Mouse (Mus musculus): ENCODE results near the gene Tgfa. TPM values are rescaled to one million over a fixed set of nuclear protein-coding genes. Genes with fewer than 3 reads are reported as not detected.

Gene Tgfa
- polyA plus RNA-seq, 1 experiment from 2014 or later, result 2.7 TPM

DNA sequence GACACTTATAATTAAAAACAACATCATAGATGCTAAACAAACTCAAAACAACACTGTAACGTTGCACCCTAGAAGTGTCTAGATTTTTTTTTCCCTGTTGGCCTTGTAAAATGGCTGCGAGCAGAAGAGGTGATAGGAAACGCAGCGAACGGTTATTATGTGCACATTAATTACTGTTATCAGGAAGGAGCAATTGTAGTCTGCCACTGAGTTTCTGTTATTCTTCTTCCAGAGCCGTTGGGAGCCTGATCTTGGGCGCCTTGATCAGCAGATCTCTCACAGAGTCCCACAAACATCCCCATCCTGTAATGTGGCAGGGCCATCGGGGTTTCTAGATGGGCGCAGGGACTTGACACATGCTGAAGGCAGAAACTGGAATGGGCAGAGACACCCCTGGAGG lies 28.6 kb upstream of the Tgfa start:
- H3K9me3 ChIP-seq, result no peaks in the 10 kb centered on the region
- WGBS, result 77% methylated on average over 9 of the region's 9 CpGs
- H3K27ac ChIP-seq, result no peak overlapping the region
- H3K9ac ChIP-seq, result no peak overlapping the region
- H3K36me3 ChIP-seq, result no peaks in the 10 kb centered on the region
- H3K4me2 ChIP-seq (replicated peaks), result no peak overlapping the region
- no peaks in the 10 kb centered on the region for H3K27me3 ChIP-seq
- no peaks in the 10 kb centered on the region for H3K4me1 ChIP-seq
- no peak overlapping the region for H3K4me3 ChIP-seq
- no peak for ATAC-seq (ENCODE audit: low FRiP score, low read depth)

DNA sequence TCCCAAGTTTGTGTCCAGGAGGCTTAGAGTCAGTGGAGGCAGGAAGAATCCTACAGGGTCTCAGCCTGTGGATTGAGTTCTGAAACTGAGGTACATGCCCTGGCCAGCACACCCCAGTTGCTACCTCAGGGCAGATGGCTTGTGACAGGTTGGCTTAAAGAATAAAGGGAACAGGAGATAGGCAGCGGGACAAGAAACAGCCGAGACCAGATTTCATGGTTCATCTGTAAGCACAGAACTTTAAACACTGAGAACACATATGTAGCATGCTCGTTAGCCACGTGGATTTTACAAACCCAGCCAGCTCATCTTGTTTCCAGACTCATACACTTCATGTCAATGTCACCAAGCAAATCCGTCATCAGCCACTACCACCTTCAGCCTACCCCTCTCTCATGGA lies 27.2 kb upstream of the Tgfa start:
- H3K27me3 ChIP-seq, result no peaks in the 10 kb centered on the region
- H3K4me2 ChIP-seq (replicated peaks), result no peak overlapping the region
- no peak for ATAC-seq (ENCODE audit: low FRiP score, low read depth)
- H3K4me3 ChIP-seq, result no peak overlapping the region
- H3K9me3 ChIP-seq, result no peaks in the 10 kb centered on the region
- H3K27ac ChIP-seq, result no peak overlapping the region
- H3K4me1 ChIP-seq, result no peaks in the 10 kb centered on the region
- H3K9ac ChIP-seq, result no peak overlapping the region
- H3K36me3 ChIP-seq, result no peaks in the 10 kb centered on the region
- 63% methylated on average over 5 of the region's 5 CpGs for WGBS

DNA sequence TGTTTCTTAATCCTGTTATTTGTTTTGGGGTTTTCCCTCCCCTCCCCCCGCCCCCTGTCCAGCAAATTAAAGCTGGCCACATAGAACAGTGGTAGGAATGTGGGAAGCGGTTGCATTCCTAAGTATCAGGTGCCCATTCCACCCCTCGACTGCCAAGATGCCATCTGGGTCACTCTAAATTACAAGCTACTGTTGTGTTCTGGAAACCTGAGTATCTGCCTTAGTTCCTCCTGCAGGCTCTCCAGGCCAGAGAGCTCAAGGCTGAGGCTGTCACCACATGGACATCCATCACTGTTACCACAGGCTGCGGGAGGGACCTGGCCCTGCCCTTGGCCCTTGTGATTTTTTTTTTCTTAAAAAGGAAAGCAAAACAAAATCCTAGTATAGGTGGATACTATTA lies 25.9 kb upstream of the Tgfa start:
- Histone ChIP-seq H3K4me2 (replicated peaks) (no peak overlapping the region), H3K27me3 (no peaks in the 10 kb centered on the region), H3K9me3 (no peaks in the 10 kb centered on the region), H3K4me1 (no peaks in the 10 kb centered on the region), H3K36me3 (no peaks in the 10 kb centered on the region), H3K4me3 (no peak overlapping the region), H3K9ac (no peak overlapping the region), H3K27ac (no peak overlapping the region)
- WGBS, result 42% methylated on average over 4 of the region's 4 CpGs
- ATAC-seq (ENCODE audit: low FRiP score, low read depth), result no peak

DNA sequence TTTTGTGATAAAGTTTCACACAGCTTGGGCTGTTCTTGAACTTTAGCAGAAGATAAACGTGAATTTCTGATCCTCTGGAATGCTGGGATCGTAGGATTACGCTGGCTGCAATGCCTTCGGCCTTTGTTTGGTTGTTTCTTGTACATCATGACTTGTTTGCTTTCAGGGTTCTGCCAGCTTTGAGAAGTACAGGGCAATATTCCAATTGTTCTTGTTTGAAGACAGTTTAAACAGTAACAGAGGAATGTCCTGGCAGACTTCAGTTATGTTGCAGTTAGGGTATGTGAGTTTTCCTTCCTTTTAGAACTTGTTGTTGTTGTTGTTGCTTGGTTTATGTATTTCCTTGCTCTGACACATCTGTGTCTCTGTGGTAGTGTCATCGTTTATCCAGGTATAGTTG lies 18.8 kb upstream of the Tgfa start:
- no peak overlapping the region for H3K9ac ChIP-seq
- no peaks in the 10 kb centered on the region for H3K36me3 ChIP-seq
- no peak for ATAC-seq (ENCODE audit: low FRiP score, low read depth)
- H3K27me3 ChIP-seq, result no peaks in the 10 kb centered on the region
- H3K4me2 ChIP-seq (replicated peaks), result no peak overlapping the region
- H3K4me1 ChIP-seq, result peaks cover 13% of the 10 kb centered on the region
- H3K27ac ChIP-seq, result no peak overlapping the region
- WGBS, result 69% methylated on average over 5 of the region's 5 CpGs
- no peaks in the 10 kb centered on the region for H3K9me3 ChIP-seq
- no peak overlapping the region for H3K4me3 ChIP-seq

DNA sequence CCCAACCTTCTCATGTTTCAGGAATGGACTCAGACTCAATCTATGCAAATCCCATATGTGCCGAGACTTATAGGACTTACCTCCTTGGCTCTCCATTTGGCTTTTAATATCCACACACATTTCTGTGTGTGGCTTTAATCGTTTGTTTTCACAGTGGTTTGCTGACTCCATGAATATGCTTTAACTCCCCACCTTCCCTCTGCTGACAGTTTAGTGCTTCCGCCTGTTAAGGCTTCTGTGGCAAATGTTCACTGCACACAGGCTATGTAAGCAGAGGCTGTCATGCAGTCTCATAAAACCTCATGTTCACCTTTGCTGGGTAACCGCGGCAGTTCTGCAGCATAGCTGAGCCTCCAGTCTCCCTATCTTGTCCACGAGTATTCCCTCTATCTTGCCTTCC lies 18.3 kb upstream of the Tgfa start:
- Histone ChIP-seq H3K9me3 (no peaks in the 10 kb centered on the region), H3K4me3 (no peak overlapping the region), H3K27me3 (no peaks in the 10 kb centered on the region), H3K9ac (no peak overlapping the region), H3K27ac (no peak overlapping the region), H3K4me1 (peaks cover 15% of the 10 kb centered on the region), H3K4me2 (replicated peaks) (no peak overlapping the region), H3K36me3 (no peaks in the 10 kb centered on the region)
- WGBS, result 41% methylated on average over 6 of the region's 6 CpGs
- ATAC-seq (ENCODE audit: low FRiP score, low read depth), result no peak

DNA sequence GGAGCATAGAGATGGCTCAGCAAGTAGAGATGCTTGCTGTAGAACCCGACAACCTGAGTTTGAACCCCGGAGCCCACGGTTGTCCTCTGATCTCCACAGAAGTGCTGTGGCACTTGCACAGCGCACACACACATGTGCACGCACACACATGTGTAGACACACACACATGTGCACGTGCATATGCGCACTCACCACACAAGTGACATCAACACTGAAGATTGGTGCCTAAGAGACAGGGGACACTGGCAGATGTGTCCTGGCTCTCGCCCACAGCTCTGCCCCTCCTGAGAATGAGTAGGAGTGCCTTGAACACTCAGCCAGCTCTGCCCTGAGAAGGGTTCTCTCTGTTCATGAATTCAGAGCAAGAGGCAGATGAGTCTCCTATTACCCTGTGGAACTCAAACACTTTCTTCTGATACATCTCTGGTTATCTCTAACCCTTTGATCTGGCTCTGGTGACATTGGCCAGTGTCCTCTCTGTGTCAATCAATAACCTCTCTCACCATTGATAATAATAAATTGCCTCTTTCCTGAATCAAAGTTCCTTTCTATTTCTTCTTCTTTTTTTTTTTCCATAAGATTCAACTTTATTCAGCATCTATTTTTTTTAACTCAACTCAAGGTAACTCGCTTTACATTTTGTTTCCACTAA lies 17.6 kb upstream of the Tgfa start:
- Histone ChIP-seq H3K9me3 (no peaks in the 10 kb centered on the region), H3K27ac (no peak overlapping the region), H3K9ac (no peak overlapping the region), H3K4me2 (replicated peaks) (no peak overlapping the region), H3K27me3 (no peaks in the 10 kb centered on the region), H3K36me3 (no peaks in the 10 kb centered on the region), H3K4me1 (peaks cover 20% of the 10 kb centered on the region), H3K4me3 (no peak overlapping the region)
- ATAC-seq (ENCODE audit: low FRiP score, low read depth), result no peak
- WGBS, result 93% methylated on average over 9 of the region's 9 CpGs

DNA sequence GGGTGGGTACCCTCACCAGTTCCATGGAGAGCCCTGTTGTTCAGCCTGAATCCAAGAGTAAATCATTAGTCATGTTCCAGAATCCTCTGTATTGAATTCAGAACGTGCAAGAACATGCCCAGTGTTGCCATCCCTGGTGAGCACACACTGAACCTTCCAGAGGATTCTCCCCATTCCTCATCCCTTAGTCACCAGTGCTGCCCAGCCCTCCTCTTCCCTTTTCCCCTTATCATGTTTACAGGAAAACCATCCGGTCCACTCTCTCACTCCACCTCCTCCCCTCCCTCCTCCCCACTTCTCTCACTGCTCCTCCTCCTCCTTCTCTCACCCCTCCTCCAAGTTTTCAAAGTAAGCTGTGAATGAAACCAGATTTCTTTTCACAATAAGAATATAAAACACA lies 14.4 kb upstream of the Tgfa start:
- Histone ChIP-seq H3K4me2 (replicated peaks) (no peak overlapping the region), H3K4me1 (peaks cover 20% of the 10 kb centered on the region), H3K36me3 (no peaks in the 10 kb centered on the region), H3K9me3 (no peaks in the 10 kb centered on the region), H3K27me3 (no peaks in the 10 kb centered on the region), H3K27ac (no peak overlapping the region), H3K9ac (no peak overlapping the region), H3K4me3 (no peak overlapping the region)
- ATAC-seq (ENCODE audit: low FRiP score, low read depth), result 0 out of 2 replicates have a peak, but pooled peaks have one; percentile 19
- 37% methylated on average over 2 of the region's 2 CpGs for WGBS

DNA sequence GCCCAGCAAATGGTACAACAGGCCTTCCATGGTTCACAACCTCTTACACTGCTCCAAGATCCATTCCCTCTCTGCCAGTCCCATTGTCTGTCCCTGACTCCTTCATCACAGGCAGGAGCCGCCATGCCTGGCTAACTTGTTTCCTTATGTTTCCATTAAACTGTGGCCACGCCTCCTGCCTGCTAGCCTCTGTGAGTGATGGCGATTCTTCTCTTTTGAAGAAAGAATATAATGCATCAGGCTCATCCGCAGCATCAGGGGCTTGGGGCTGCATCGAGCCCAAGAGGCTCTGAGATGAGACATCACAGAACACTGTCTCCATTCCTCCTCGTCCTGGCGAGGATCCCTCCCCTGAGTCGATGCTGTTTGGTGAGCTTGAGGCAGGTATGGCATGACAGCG lies 13.0 kb upstream of the Tgfa start:
- Histone ChIP-seq H3K27ac (no peak overlapping the region), H3K4me2 (replicated peaks) (no peak overlapping the region), H3K36me3 (no peaks in the 10 kb centered on the region), H3K9ac (no peak overlapping the region), H3K9me3 (no peaks in the 10 kb centered on the region), H3K4me1 (peaks cover 13% of the 10 kb centered on the region), H3K4me3 (no peak overlapping the region), H3K27me3 (no peaks in the 10 kb centered on the region)
- 75% methylated on average over 9 of the region's 9 CpGs for WGBS
- no peak for ATAC-seq (ENCODE audit: low FRiP score, low read depth)

DNA sequence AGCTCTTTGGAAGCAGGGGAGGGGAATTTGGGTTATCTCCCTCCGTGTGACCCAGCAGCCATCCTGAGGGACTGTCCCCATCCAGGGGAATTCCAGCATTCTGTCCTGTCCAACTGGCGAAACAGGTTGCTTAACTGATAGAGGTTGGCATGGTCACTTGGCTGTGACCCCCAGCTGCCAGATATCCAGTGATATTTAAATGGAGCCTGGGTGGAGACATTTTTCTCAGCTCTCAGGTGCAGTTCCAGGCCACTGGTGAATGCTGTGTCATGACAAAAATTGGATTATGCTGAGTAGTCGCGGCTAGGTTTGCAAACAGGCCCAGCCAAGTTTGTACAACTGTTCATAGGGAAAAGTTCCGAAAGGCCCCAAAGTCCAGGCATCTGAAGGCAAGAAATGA lies 12.4 kb upstream of the Tgfa start:
- H3K9ac ChIP-seq, result no peak overlapping the region
- H3K4me3 ChIP-seq, result no peak overlapping the region
- H3K27me3 ChIP-seq, result no peaks in the 10 kb centered on the region
- peaks cover 10% of the 10 kb centered on the region for H3K4me1 ChIP-seq
- no peak overlapping the region for H3K27ac ChIP-seq
- no peaks in the 10 kb centered on the region for H3K36me3 ChIP-seq
- 92% methylated on average over 5 of the region's 5 CpGs for WGBS
- ATAC-seq (ENCODE audit: low FRiP score, low read depth), result no peak
- H3K9me3 ChIP-seq, result no peaks in the 10 kb centered on the region
- H3K4me2 ChIP-seq (replicated peaks), result no peak overlapping the region

DNA sequence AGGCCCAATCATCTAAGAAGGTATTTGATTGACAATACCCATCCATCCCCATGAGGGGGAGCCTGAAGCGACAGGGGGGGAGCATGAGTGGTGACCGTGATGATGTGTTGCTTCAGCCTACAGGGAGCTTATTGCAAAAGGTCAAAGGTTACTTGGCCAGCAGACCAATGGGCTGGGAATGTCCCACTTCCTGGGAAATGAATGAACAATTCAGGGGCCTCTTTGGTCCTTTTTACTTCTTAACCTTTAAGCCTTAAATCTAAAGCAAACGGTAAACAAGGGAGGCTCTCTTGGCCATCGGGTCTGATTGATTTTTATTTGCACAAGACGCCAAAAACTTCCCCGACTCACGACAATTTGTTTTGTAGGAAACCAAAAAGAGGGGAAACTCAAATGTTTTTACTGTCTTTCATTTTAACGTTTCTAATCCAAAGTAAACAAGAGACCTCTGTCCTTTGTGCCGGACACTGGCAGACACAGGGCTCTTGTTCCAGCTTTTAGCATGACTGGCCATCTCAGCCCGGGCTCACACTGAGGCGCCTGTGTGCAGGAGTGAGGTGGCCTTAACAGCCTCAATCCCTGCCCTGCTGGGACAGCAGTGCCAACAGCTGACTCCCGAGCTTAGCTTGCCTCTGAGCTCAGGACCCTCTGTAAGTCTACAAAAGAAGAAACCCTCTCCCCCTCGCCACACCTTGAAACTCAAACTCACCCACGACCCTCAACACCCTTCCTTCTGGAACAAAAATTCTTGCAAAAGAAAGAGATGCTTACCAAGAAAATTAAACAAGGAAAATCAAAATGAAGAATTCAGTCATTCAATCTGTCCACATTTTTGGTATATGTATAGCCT lies 8.7 kb upstream of the Tgfa start:
- no peak overlapping the region for H3K27ac ChIP-seq
- H3K36me3 ChIP-seq, result no peaks in the 10 kb centered on the region
- H3K9ac ChIP-seq, result no peak overlapping the region
- 63% methylated on average over 14 of the region's 14 CpGs for WGBS
- no peaks in the 10 kb centered on the region for H3K9me3 ChIP-seq
- no peaks in the 10 kb centered on the region for H3K27me3 ChIP-seq
- H3K4me2 ChIP-seq (replicated peaks), result no peak overlapping the region
- no peak overlapping the region for H3K4me3 ChIP-seq
- ATAC-seq (ENCODE audit: low FRiP score, low read depth), result no peak
- peaks cover 7% of the 10 kb centered on the region for H3K4me1 ChIP-seq

DNA sequence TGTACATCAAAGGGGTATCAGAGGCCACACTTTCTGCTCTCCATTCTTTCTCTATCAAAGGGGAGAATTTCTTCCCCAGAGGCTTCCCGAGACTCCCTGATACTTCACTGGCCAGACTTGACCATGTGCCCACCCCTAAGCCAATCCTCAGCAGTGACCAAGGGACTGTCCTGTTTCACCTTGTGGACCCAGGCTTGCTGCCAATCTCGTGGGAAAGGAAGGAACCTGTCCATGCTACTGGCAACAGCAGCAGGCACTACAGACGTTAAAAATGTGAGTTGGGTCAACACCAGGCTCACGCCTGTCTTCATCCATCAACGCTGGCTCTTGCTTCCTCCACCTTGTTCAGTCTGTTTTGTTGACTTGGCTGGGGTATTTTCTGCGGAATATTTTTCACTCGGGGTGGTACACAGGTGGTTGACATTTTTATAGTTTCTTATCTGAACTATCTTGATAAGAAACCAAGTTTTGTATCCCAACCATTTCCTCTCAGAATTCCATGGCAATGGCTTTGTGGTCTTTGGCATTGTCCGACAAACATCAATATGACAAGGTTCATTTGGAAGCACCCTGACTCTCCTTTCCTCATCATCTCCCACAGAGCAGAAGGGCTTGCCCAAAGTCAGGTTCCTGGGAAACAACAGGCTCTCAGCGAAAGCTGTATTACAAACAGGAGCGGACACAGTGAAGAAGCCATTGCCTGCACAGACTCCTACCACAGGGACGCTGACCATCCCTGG lies 6.1 kb upstream of the Tgfa start:
- Histone ChIP-seq H3K9me3 (no peaks in the 10 kb centered on the region), H3K36me3 (no peaks in the 10 kb centered on the region), H3K9ac (no peak overlapping the region), H3K4me2 (replicated peaks) (no peak overlapping the region), H3K4me3 (no peak overlapping the region), H3K27ac (no peak overlapping the region), H3K27me3 (peaks cover 16% of the 10 kb centered on the region), H3K4me1 (no peaks in the 10 kb centered on the region)
- WGBS, result 81% methylated on average over 11 of the region's 11 CpGs
- no peak for ATAC-seq (ENCODE audit: low FRiP score, low read depth)

DNA sequence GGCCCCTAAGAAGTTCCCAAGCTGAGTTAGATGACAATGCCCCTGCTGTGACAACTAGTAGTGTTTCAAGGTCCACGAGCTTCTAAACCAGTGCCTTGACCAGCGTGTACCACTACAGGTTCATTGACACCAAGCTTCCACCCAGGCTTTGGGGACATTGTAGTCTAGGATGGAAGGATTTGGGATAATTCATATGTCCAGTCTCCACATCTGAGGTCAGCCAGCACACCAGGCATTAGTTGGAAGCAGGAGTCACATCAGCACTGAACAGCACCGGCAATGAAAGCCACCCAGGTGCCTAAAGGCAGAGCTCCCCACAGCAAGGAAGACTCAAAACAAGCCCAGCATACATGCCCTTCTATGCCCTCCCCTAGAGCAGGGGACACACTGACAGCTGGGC lies 4.4 kb upstream of the Tgfa start:
- ATAC-seq (ENCODE audit: low FRiP score, low read depth), result no peak
- H3K27ac ChIP-seq, result no peak overlapping the region

More for the DNA sequence above, 4.4 kb upstream of the Tgfa start:
- peaks cover 10% of the 10 kb centered on the region for H3K4me1 ChIP-seq
- H3K9ac ChIP-seq, result no peak overlapping the region
- H3K4me2 ChIP-seq (replicated peaks), result no peak overlapping the region
- H3K36me3 ChIP-seq, result no peaks in the 10 kb centered on the region
- no peak overlapping the region for H3K4me3 ChIP-seq
- peaks cover 33% of the 10 kb centered on the region for H3K27me3 ChIP-seq
- 87% methylated on average over 3 of the region's 3 CpGs for WGBS
- no peaks in the 10 kb centered on the region for H3K9me3 ChIP-seq
